In the genomic region with DNA sequence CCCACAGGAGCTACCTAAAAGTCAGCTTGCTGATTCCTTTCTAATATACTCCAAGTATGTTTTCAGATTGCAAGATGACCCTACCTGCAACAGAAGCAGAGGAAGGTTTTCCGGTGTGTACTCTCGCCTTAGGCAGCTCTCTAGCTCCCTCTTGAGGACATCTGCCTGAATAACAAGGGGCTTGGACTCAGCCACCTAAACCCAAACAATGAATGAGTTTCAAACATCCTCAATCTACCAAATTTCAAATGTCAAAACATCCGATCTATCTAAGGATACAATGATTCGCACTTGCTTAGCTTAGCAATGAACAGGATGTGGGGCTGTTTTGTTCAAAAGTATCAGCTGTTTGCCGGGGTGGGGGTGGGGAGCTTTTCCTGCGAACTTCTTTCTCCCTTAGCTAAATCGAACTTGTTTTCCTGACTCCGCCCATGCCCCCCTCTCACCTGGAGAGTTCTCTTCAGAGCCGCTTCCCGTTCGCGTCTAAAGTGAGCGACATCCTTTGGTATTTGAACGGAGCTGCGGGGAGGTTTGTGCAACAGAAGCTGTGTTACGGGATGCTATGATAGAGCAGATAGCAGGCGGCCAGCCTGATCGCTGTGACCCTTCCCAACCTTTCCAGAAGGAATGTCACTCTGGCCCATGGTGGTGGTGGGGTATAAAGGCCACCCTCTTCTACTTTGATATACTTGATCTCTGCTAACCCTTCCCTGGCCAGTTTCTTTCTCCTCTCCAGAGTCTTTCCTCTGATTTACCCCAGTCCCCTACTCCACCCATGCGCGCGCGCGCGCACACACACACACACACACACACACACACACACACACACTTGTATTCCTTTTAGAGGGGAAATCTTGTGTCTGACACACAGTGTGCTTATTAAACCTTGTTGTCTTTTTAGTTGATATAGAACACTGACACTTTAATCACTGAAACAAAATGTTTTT, we compare ENCODE assay signal across 8 mouse cellular contexts. TPM values are rescaled to one million over a fixed set of nuclear protein-coding genes. Genes with fewer than 3 reads are reported as not detected.
DNase-seq lines count a peak whose midpoint lies in the region; ATAC-seq and TF ChIP-seq lines count a peak whose summit lies in the region.

No protein-coding gene starts in this region.

- peaks cover 4% of the 10 kb centered on the region; the same call in 1 of the 2 replicates for H3K4me1 ChIP-seq in heart, embryonic 12.5 days (replicated peaks)
- peaks cover 9% of the 10 kb centered on the region for H3K4me1 ChIP-seq in kidney, embryonic 15.5 days
- H3K4me1 ChIP-seq in liver, embryonic 14.5 days (replicated peaks; ENCODE audit: control insufficient read depth in 2 of 2, insufficient read depth in 2 of 2, low read length in 1 of 2): 0 out of 4 replicates have a peak, but pooled peaks cover 0 to 4% of the 10 kb centered on the region in 2 experiments
- H3K4me1 ChIP-seq in stomach, postnatal 0 days (replicated peaks; ENCODE audit: control insufficient read depth, insufficient read depth): no peaks in the 10 kb centered on the region

- no peak for TF ChIP-seq EP300 in liver, embryonic 14.5 days (IDR thresholded peaks at IDR 0.05; ENCODE audit: low read depth)
- TF ChIP-seq EP300 in stomach, postnatal 0 days (optimal IDR thresholded peaks at IDR 0.05): no peak

- TF ChIP-seq CTCF in liver, embryonic 14.5 days (IDR thresholded peaks at IDR 0.05; ENCODE audit: low read depth): peak; percentile 82
- peak; percentile 93 for TF ChIP-seq CTCF in stomach, postnatal 0 days (IDR thresholded peaks at IDR 0.05; ENCODE audit: low read depth)

- H3K4me3 ChIP-seq in heart, embryonic 12.5 days: peak overlapping the region; percentile 50
- H3K4me3 ChIP-seq in kidney, embryonic 15.5 days (replicated peaks): peak overlapping the region; percentile 49
- peak overlapping the region; percentile 27 to 46; a peak in 3 of 4 replicates for H3K4me3 ChIP-seq in liver, embryonic 14.5 days (ENCODE audit: insufficient read depth in 1 of 2, low read depth in 2 of 2, low read length in 2 of 2)
- peak overlapping the region; percentile 37 for H3K4me3 ChIP-seq in stomach, postnatal 0 days (ENCODE audit: low read depth, low read length)

- H3K27me3 ChIP-seq in heart, embryonic 12.5 days (replicated peaks): peaks cover 4% of the 10 kb centered on the region; the same call in 1 of the 2 replicates
- H3K27me3 ChIP-seq in kidney, embryonic 15.5 days: no peaks in the 10 kb centered on the region
- H3K27me3 ChIP-seq in liver, embryonic 14.5 days (ENCODE audit: control insufficient read depth, insufficient read depth, low read length): no peaks in the 10 kb centered on the region
- no peaks in the 10 kb centered on the region for H3K27me3 ChIP-seq in stomach, postnatal 0 days (ENCODE audit: control insufficient read depth, insufficient read depth, low read length)

- peak; percentile 65 for DNase-seq in A20 (ENCODE audit: low read depth, low spot score)
- DNase-seq in adrenal gland, adult 2 months: peak; percentile 57
- DNase-seq in embryo, embryonic 11.5 days (ENCODE audit: low read depth, low spot score): peak; percentile 61
- peak; percentile 24 to 36 (median 28) for DNase-seq in liver, embryonic 14.5 days (ENCODE audit: low read depth in 3 of 3, low spot score in 3 of 3)
- peak; percentile 72 for DNase-seq in neural tube, embryonic 10.5 days (ENCODE audit: extremely low spot score, low spot score)
- peak; percentile 68 for DNase-seq in stomach, postnatal 0 days (ENCODE audit: low spot score)

- ATAC-seq in heart, embryonic 12.5 days (ENCODE audit: insufficient number of reproducible peaks, low FRiP score): no peak; the same call in 1 of the 2 replicates
- ATAC-seq in kidney, embryonic 15.5 days (replicated peaks; ENCODE audit: low FRiP score): peak; percentile 49; the same call in 1 of the 2 replicates
- ATAC-seq in liver, embryonic 14.5 days (ENCODE audit: insufficient read depth): no peak
- peak; percentile 38; the same call in 1 of the 2 replicates for ATAC-seq in stomach, postnatal 0 days (ENCODE audit: low FRiP score, low TSS enrichment)

- H3K27ac ChIP-seq in heart, embryonic 12.5 days (ENCODE audit: poor library complexity, severe bottlenecking): no peak overlapping the region
- no peak overlapping the region for H3K27ac ChIP-seq in kidney, embryonic 15.5 days
- no peak overlapping the region for H3K27ac ChIP-seq in liver, embryonic 14.5 days
- no peak overlapping the region for H3K27ac ChIP-seq in stomach, postnatal 0 days (replicated peaks)

- peak overlapping the region; percentile 76 for H3K4me2 ChIP-seq in heart, embryonic 12.5 days
- H3K4me2 ChIP-seq in kidney, embryonic 15.5 days: peak overlapping the region; percentile 83
- peak overlapping the region; percentile 64 for H3K4me2 ChIP-seq in liver, embryonic 14.5 days (ENCODE audit: low read depth)
- H3K4me2 ChIP-seq in stomach, postnatal 0 days (replicated peaks; ENCODE audit: low read depth): peak overlapping the region; percentile 79

- H3K36me3 ChIP-seq in heart, embryonic 12.5 days: no peaks in the 10 kb centered on the region
- no peaks in the 10 kb centered on the region for H3K36me3 ChIP-seq in kidney, embryonic 15.5 days
- no peaks in the 10 kb centered on the region for H3K36me3 ChIP-seq in liver, embryonic 14.5 days (replicated peaks; ENCODE audit: control insufficient read depth, insufficient read depth, low read depth)
- H3K36me3 ChIP-seq in stomach, postnatal 0 days (ENCODE audit: control insufficient read depth, insufficient read depth, low read length): no peaks in the 10 kb centered on the region

- peak overlapping the region; percentile 61 for H3K9ac ChIP-seq in heart, embryonic 12.5 days
- H3K9ac ChIP-seq in kidney, embryonic 15.5 days: peak overlapping the region; percentile 29
- H3K9ac ChIP-seq in liver, embryonic 14.5 days (replicated peaks): no peak overlapping the region
- H3K9ac ChIP-seq in stomach, postnatal 0 days (ENCODE audit: low read length): peak overlapping the region; percentile 27; the same call in 1 of the 2 replicates

- H3K9me3 ChIP-seq in heart, embryonic 12.5 days (replicated peaks): 0 out of 2 replicates have a peak, but pooled peaks cover 6% of the 10 kb centered on the region
- no peaks in the 10 kb centered on the region for H3K9me3 ChIP-seq in kidney, embryonic 15.5 days (replicated peaks)
- H3K9me3 ChIP-seq in liver, embryonic 14.5 days (ENCODE audit: control insufficient read depth, low read length): no peaks in the 10 kb centered on the region
- no peaks in the 10 kb centered on the region for H3K9me3 ChIP-seq in stomach, postnatal 0 days (ENCODE audit: control insufficient read depth, low read length)

- WGBS in heart, embryonic 12.5 days: 22% methylated on average over 24 of the region's 24 CpGs
- WGBS in kidney, embryonic 15.5 days: 22% methylated on average over 24 of the region's 24 CpGs
- 22% methylated on average over 24 of the region's 24 CpGs for WGBS in liver, embryonic 14.5 days (ENCODE audit: insufficient replicate concordance)
- 21% methylated on average over 24 of the region's 24 CpGs for WGBS in stomach, postnatal 0 days

RNA-seq across cellular contexts. Expression of a gene that starts 26.2 kb away (rescaled TPM):
- total RNA-seq in adrenal gland, adult 2 months (2021): under 1 TPM; 0.23 to 0.24 TPM
- polyA plus RNA-seq in adrenal gland, adult 2 months (2012; rRNA removed): 0.25 and 0.44 TPM in 2 replicates
- polyA plus RNA-seq in heart, embryonic 12.5 days (2016; fragmentation: Nextera tagmentation; extraction: Ambion mirVana): 0.34 and 0.37 TPM in 2 replicates
- polyA plus RNA-seq in kidney, embryonic 15.5 days (2015; fragmentation: Nextera tagmentation; extraction: Ambion mirVana): 0.47 and 0.75 TPM in 2 replicates
- 0.01 and 0.07 TPM in 2 replicates for polyA plus RNA-seq in liver, embryonic 14.5 days (2012; rRNA removed)
- polyA plus RNA-seq in liver, embryonic 14.5 days (2014; fragmentation: Nextera tagmentation; extraction: Ambion mirVana): 0.10 and 0.21 TPM in 2 replicates
- 0.69 TPM in 2 replicates for polyA plus RNA-seq in stomach, postnatal 0 days (2015; fragmentation: Nextera tagmentation; extraction: Ambion mirVana)

Comparison
In these comparisons a context has a peak if more than half of its experiments do, and no peak if none do; other contexts are left out.
1. ATAC-seq: peak in kidney, embryonic 15.5 days (single experiment) and stomach, postnatal 0 days (single experiment); none in heart, embryonic 12.5 days (single experiment) and liver, embryonic 14.5 days (single experiment).
2. Peak in every context shown above with its lines, with median percentiles within 50 percentile points of each other: DNase-seq, H3K4me2 ChIP-seq and H3K4me3 ChIP-seq.